Comparison of ENCODE assay signal across 28 mouse cellular contexts in the genomic region with DNA sequence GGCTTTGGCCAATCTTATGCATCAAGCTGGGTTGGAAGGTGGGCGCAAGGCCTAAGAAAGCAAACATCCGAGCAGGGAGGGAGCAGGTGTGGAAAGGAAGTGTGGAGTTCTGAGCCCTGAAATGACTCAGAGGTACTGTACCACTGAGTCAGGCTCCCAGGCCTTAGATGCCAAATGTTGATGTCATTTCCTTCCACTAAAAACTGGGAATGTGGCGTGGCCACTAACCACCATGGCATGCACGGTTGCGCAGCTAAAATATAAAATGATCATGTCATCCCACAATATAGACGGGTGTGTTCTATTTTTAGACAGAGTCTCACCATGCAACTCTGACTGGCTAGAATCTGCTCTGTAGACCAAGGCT. TPM values are rescaled to one million over a fixed set of nuclear protein-coding genes. Genes with fewer than 3 reads are reported as not detected.
A peak's percentile ranks its signal among the peaks of the same experiment; 100 is the strongest.
DNase-seq lines count a peak whose midpoint lies in the region; ATAC-seq and TF ChIP-seq lines count a peak whose summit lies in the region.
"Had no signal": no experiment of that assay in that cellular context is flagged by ENCODE, and none has a peak within 500 bp of the region (broad histone marks: within the 10 kb centered on the region; RNA-seq: fewer than 3 reads in every experiment).

No protein-coding gene starts in this region.

- H3K4me2 ChIP-seq in hindbrain, embryonic 15.5 days, result no peak overlapping the region
- H3K4me2 ChIP-seq in midbrain, embryonic 16.5 days (ENCODE audit: low read length), result no peak overlapping the region
- peak overlapping the region; percentile 30 for H3K4me2 ChIP-seq in myocyte (ENCODE audit: low read depth)
- H3K4me2 ChIP-seq: embryonic facial prominence, embryonic 15.5 days; heart, embryonic 13.5 days; limb, embryonic 12.5 days; liver, embryonic 11.5 days had no signal

- H3K27ac ChIP-seq in hindbrain, embryonic 15.5 days (replicated peaks), result no peak overlapping the region
- H3K27ac ChIP-seq in hindbrain, embryonic 10.5 days, result no peak overlapping the region
- no peak overlapping the region for H3K27ac ChIP-seq in midbrain, embryonic 16.5 days (ENCODE audit: low read length)
- H3K27ac ChIP-seq in midbrain, embryonic 10.5 days (replicated peaks), result no peak overlapping the region
- H3K27ac ChIP-seq: embryonic facial prominence, embryonic 15.5 days; forebrain, embryonic 10.5 days; heart, embryonic 13.5 days; limb, embryonic 12.5 days had no signal

- no peak overlapping the region for H3K4me3 ChIP-seq in hindbrain, embryonic 15.5 days
- no peak overlapping the region for H3K4me3 ChIP-seq in hindbrain, embryonic 10.5 days
- H3K4me3 ChIP-seq in midbrain, embryonic 16.5 days (ENCODE audit: low read depth, low read length), result no peak overlapping the region
- no peak overlapping the region for H3K4me3 ChIP-seq in midbrain, embryonic 10.5 days
- H3K4me3 ChIP-seq in myocyte, result no peak overlapping the region
- H3K4me3 ChIP-seq: embryonic facial prominence, embryonic 15.5 days; forebrain, embryonic 10.5 days; heart, embryonic 13.5 days; limb, embryonic 12.5 days; megakaryocyte, embryonic 14.5 days had no signal

- no peaks in the 10 kb centered on the region for H3K27me3 ChIP-seq in hindbrain, embryonic 15.5 days
- no peaks in the 10 kb centered on the region for H3K27me3 ChIP-seq in hindbrain, embryonic 10.5 days (ENCODE audit: insufficient read depth, poor library complexity, severe bottlenecking)
- no peaks in the 10 kb centered on the region for H3K27me3 ChIP-seq in midbrain, embryonic 16.5 days (ENCODE audit: control insufficient read depth, insufficient read depth, low read depth, low read length)
- no peaks in the 10 kb centered on the region for H3K27me3 ChIP-seq in midbrain, embryonic 10.5 days (ENCODE audit: low read depth, poor library complexity, severe bottlenecking)
- H3K27me3 ChIP-seq in myocyte (ENCODE audit: control insufficient read depth, insufficient read depth, insufficient read length), result no peaks in the 10 kb centered on the region
- H3K27me3 ChIP-seq: embryonic facial prominence, embryonic 15.5 days; heart, embryonic 13.5 days; limb, embryonic 12.5 days had no signal

- ATAC-seq in hindbrain, embryonic 15.5 days (ENCODE audit: low FRiP score, low read depth), result 0 out of 2 replicates have a peak, but pooled peaks have one; percentile 13
- ATAC-seq in midbrain, embryonic 16.5 days, result peak; percentile 26; the same call in 1 of the 2 replicates

- H3K9ac ChIP-seq in hindbrain, embryonic 15.5 days, result no peak overlapping the region
- H3K9ac ChIP-seq in midbrain, embryonic 16.5 days (ENCODE audit: low read depth, low read length), result no peak overlapping the region
- H3K9ac ChIP-seq: embryonic facial prominence, embryonic 15.5 days; heart, embryonic 13.5 days; limb, embryonic 12.5 days; liver, postnatal 0 days had no signal

- TF ChIP-seq POLR2A in myocyte (IDR thresholded peaks at IDR 0.05; ENCODE audit: insufficient read length, low read depth), result no peak

- H3ac ChIP-seq in myocyte (ENCODE audit: control insufficient read depth, insufficient read length), result no peak overlapping the region

- DNase-seq in hindbrain, embryonic 10.5 days (ENCODE audit: low spot score), result no peak
- DNase-seq in midbrain, embryonic 10.5 days (ENCODE audit: low spot score), result no peak
- DNase-seq in NIH3T3 (ENCODE audit: low read depth), result peak; percentile 87
- no peak for DNase-seq in left cerebral cortex, postnatal 36 days (ENCODE audit: low spot score in 2 of 2)

- no peaks in the 10 kb centered on the region for H3K79me2 ChIP-seq in myocyte (ENCODE audit: control insufficient read depth, insufficient read depth)

- no peaks in the 10 kb centered on the region for H3K9me3 ChIP-seq in hindbrain, embryonic 15.5 days
- H3K9me3 ChIP-seq in hindbrain, embryonic 10.5 days, result 0 out of 2 replicates have a peak, but pooled peaks cover 3% of the 10 kb centered on the region
- H3K9me3 ChIP-seq in midbrain, embryonic 16.5 days (replicated peaks; ENCODE audit: control insufficient read depth, low read length, poor library complexity, severe bottlenecking), result peaks cover 3% of the 10 kb centered on the region
- peaks cover 20% of the 10 kb centered on the region for H3K9me3 ChIP-seq in midbrain, embryonic 10.5 days (replicated peaks)
- H3K9me3 ChIP-seq: embryonic facial prominence, embryonic 15.5 days; megakaryocyte, embryonic 14.5 days had no signal

- intact Hi-C loops in left cerebral cortex, postnatal 36 days (cut with DNase I), result no loop called here

- peaks cover 31% of the 10 kb centered on the region for H3K36me3 ChIP-seq in hindbrain, embryonic 15.5 days
- H3K36me3 ChIP-seq in hindbrain, embryonic 10.5 days, result peaks cover 32% of the 10 kb centered on the region
- H3K36me3 ChIP-seq in midbrain, embryonic 16.5 days (ENCODE audit: control insufficient read depth, insufficient read depth, low read length), result peaks cover 17% of the 10 kb centered on the region
- H3K36me3 ChIP-seq in midbrain, embryonic 10.5 days, result peaks cover 72% of the 10 kb centered on the region
- peaks cover 53% of the 10 kb centered on the region for H3K36me3 ChIP-seq in myocyte (ENCODE audit: control insufficient read depth, insufficient read depth)

- 88% methylated on average over 6 of the region's 6 CpGs for WGBS in hindbrain, embryonic 15.5 days
- 88% methylated on average over 6 of the region's 6 CpGs for WGBS in hindbrain, embryonic 10.5 days
- 91% methylated on average over 6 of the region's 6 CpGs for WGBS in midbrain, embryonic 16.5 days
- WGBS in midbrain, embryonic 10.5 days, result 86% methylated on average over 6 of the region's 6 CpGs

- no peaks in the 10 kb centered on the region for H3K4me1 ChIP-seq in hindbrain, embryonic 15.5 days (replicated peaks)
- H3K4me1 ChIP-seq in hindbrain, embryonic 10.5 days (replicated peaks), result no peaks in the 10 kb centered on the region
- H3K4me1 ChIP-seq in midbrain, embryonic 16.5 days (ENCODE audit: control insufficient read depth, insufficient read depth, low read length), result no peaks in the 10 kb centered on the region
- no peaks in the 10 kb centered on the region for H3K4me1 ChIP-seq in midbrain, embryonic 10.5 days
- H3K4me1 ChIP-seq: embryonic facial prominence, embryonic 15.5 days; forebrain, embryonic 10.5 days; heart, embryonic 13.5 days; limb, embryonic 12.5 days had no signal

TF ChIP-seq in myocyte, 11 proteins besides CTCF, POLR2A, EP300 and RAD21 (continues in another document):
- no peak for TF ChIP-seq E2F4 (IDR thresholded peaks at IDR 0.05; ENCODE audit: insufficient read depth)
- peak in 2 of 3 experiments; percentile 72 to 84 for TF ChIP-seq MYOD1 (IDR thresholded peaks at IDR 0.05; ENCODE audit: control insufficient read depth in 1 of 3, insufficient read length in 2 of 3, low read depth in 2 of 3)
- no peak for TF ChIP-seq USF1 (IDR thresholded peaks at IDR 0.05; ENCODE audit: low read depth)
- no peak for TF ChIP-seq REST (IDR thresholded peaks at IDR 0.05; ENCODE audit: insufficient read depth, insufficient read length)
- no peak for TF ChIP-seq MAX (IDR thresholded peaks at IDR 0.05; ENCODE audit: low read depth)
- TF ChIP-seq SRF (IDR thresholded peaks at IDR 0.05; ENCODE audit: control insufficient read depth, insufficient read length, low read depth), result no peak
- peak in 2 of 3 experiments; percentile 13 to 57 for TF ChIP-seq MYOG (IDR thresholded peaks at IDR 0.05; ENCODE audit: control insufficient read depth in 1 of 3, insufficient read depth in 1 of 3, insufficient read length in 2 of 3, low read depth in 2 of 3)
- no peak for TF ChIP-seq POLR2AphosphoS2 (IDR thresholded peaks at IDR 0.05; ENCODE audit: insufficient read length, low read depth)

RNA-seq across cellular contexts. Expression of gene Pvr, which starts 9.7 kb away (rescaled TPM):
- polyA plus RNA-seq in hindbrain, embryonic 15.5 days (2015; fragmentation: Nextera tagmentation; extraction: Ambion mirVana), result 9.6 and 10.0 TPM in 2 replicates
- polyA plus RNA-seq in hindbrain, embryonic 10.5 days (2016; fragmentation: Nextera tagmentation; extraction: Ambion mirVana), result 4.4 and 5.4 TPM in 2 replicates
- polyA plus RNA-seq in midbrain, embryonic 16.5 days (2015; fragmentation: Nextera tagmentation; extraction: Ambion mirVana), result 9.3 and 11.5 TPM in 2 replicates
- polyA plus RNA-seq in midbrain, embryonic 10.5 days (2016; fragmentation: Nextera tagmentation; extraction: Ambion mirVana), result 7.4 and 7.5 TPM in 2 replicates
- 39.7 TPM for polyA plus RNA-seq in myocyte (2012; fragmentation: generic; extraction: Trizol)
- total RNA-seq in left cerebral cortex, postnatal 36 days (2021), result 10 to 100 TPM; 10.7 to 12.0 TPM

RNA-seq across cellular contexts. Expression of gene Ceacam19, which starts 23.5 kb away (rescaled TPM):
- not detected in 2 replicates for polyA plus RNA-seq in hindbrain, embryonic 15.5 days (2015; fragmentation: Nextera tagmentation; extraction: Ambion mirVana)
- polyA plus RNA-seq in hindbrain, embryonic 10.5 days (2016; fragmentation: Nextera tagmentation; extraction: Ambion mirVana), result not detected in 2 replicates
- not detected in 2 replicates for polyA plus RNA-seq in midbrain, embryonic 16.5 days (2015; fragmentation: Nextera tagmentation; extraction: Ambion mirVana)
- not detected in 2 replicates for polyA plus RNA-seq in midbrain, embryonic 10.5 days (2016; fragmentation: Nextera tagmentation; extraction: Ambion mirVana)
- 0.01 TPM for polyA plus RNA-seq in myocyte (2012; fragmentation: generic; extraction: Trizol)
- not detected for total RNA-seq in left cerebral cortex, postnatal 36 days (2021)
- total RNA-seq: adrenal gland, adult 18-20 months; adrenal gland, postnatal 4 days; common myeloid progenitor, adult 5-6 weeks; gastrocnemius, postnatal 10 days; granulocyte monocyte progenitor cell, adult 5-6 weeks; heart, postnatal 25 days; layer of hippocampus, adult 8-10 months; layer of hippocampus, postnatal 36 days; left cerebral cortex, postnatal 10 days had no signal
- polyA plus RNA-seq: forebrain, embryonic 10.5 days; forebrain, embryonic 16.5 days; heart, embryonic 13.5 days; intestine, embryonic 14.5 days; kidney, embryonic 14.5 days; limb, embryonic 12.5 days; liver, embryonic 11.5 days; liver, postnatal 0 days; midbrain, postnatal 0 days; testis, adult 2 months had no signal

RNA-seq across cellular contexts. Expression of gene Igsf23, which starts 39.3 kb away (rescaled TPM):
- polyA plus RNA-seq in hindbrain, embryonic 15.5 days (2015; fragmentation: Nextera tagmentation; extraction: Ambion mirVana), result not detected in 2 replicates
- polyA plus RNA-seq in hindbrain, embryonic 10.5 days (2016; fragmentation: Nextera tagmentation; extraction: Ambion mirVana), result 0.21 and 0.41 TPM in 2 replicates
- not detected in 2 replicates for polyA plus RNA-seq in midbrain, embryonic 16.5 days (2015; fragmentation: Nextera tagmentation; extraction: Ambion mirVana)
- polyA plus RNA-seq in midbrain, embryonic 10.5 days (2016; fragmentation: Nextera tagmentation; extraction: Ambion mirVana), result 0.54 TPM in 1 of 2 replicates, not detected in the other
- polyA plus RNA-seq in myocyte (2012; fragmentation: generic; extraction: Trizol), result 0.11 TPM
- not detected for total RNA-seq in left cerebral cortex, postnatal 36 days (2021)
- total RNA-seq: adrenal gland, adult 18-20 months; gastrocnemius, postnatal 10 days; layer of hippocampus, postnatal 36 days; left cerebral cortex, postnatal 10 days; midbrain, postnatal 0 days had no signal
- polyA plus RNA-seq: forebrain, embryonic 10.5 days; forebrain, embryonic 16.5 days; kidney, embryonic 14.5 days; midbrain, postnatal 0 days had no signal

RNA-seq across cellular contexts. Expression of gene Ceacam16, which starts 50.2 kb away (rescaled TPM):
- polyA plus RNA-seq in hindbrain, embryonic 15.5 days (2015; fragmentation: Nextera tagmentation; extraction: Ambion mirVana), result 0.92 and 2.0 TPM in 2 replicates
- not detected in 2 replicates for polyA plus RNA-seq in hindbrain, embryonic 10.5 days (2016; fragmentation: Nextera tagmentation; extraction: Ambion mirVana)
- 1.6 and 1.8 TPM in 2 replicates for polyA plus RNA-seq in midbrain, embryonic 16.5 days (2015; fragmentation: Nextera tagmentation; extraction: Ambion mirVana)
- polyA plus RNA-seq in midbrain, embryonic 10.5 days (2016; fragmentation: Nextera tagmentation; extraction: Ambion mirVana), result not detected in 2 replicates
- 0.02 TPM for polyA plus RNA-seq in myocyte (2012; fragmentation: generic; extraction: Trizol)
- total RNA-seq in left cerebral cortex, postnatal 36 days (2021), result not detected
- total RNA-seq: adrenal gland, adult 18-20 months; common myeloid progenitor, adult 5-6 weeks; gastrocnemius, postnatal 10 days; granulocyte monocyte progenitor cell, adult 5-6 weeks; layer of hippocampus, adult 8-10 months; layer of hippocampus, postnatal 36 days; left cerebral cortex, postnatal 10 days; midbrain, postnatal 0 days had no signal
- polyA plus RNA-seq: embryonic facial prominence, embryonic 15.5 days; forebrain, embryonic 10.5 days; intestine, embryonic 14.5 days; kidney, embryonic 14.5 days; limb, embryonic 12.5 days; liver, embryonic 11.5 days; liver, postnatal 0 days had no signal

RNA-seq across cellular contexts. Expression of gene Ceacam20, which starts 53.9 kb away (rescaled TPM):
- polyA plus RNA-seq in hindbrain, embryonic 15.5 days (2015; fragmentation: Nextera tagmentation; extraction: Ambion mirVana), result not detected in 2 replicates
- not detected in 2 replicates for polyA plus RNA-seq in hindbrain, embryonic 10.5 days (2016; fragmentation: Nextera tagmentation; extraction: Ambion mirVana)
- polyA plus RNA-seq in midbrain, embryonic 16.5 days (2015; fragmentation: Nextera tagmentation; extraction: Ambion mirVana), result not detected in 2 replicates
- not detected in 2 replicates for polyA plus RNA-seq in midbrain, embryonic 10.5 days (2016; fragmentation: Nextera tagmentation; extraction: Ambion mirVana)
- polyA plus RNA-seq in myocyte (2012; fragmentation: generic; extraction: Trizol), result not detected
- total RNA-seq in left cerebral cortex, postnatal 36 days (2021), result not detected
- total RNA-seq: adrenal gland, adult 18-20 months; adrenal gland, postnatal 4 days; common myeloid progenitor, adult 5-6 weeks; gastrocnemius, postnatal 10 days; granulocyte monocyte progenitor cell, adult 5-6 weeks; heart, postnatal 25 days; layer of hippocampus, adult 8-10 months; layer of hippocampus, postnatal 36 days; left cerebral cortex, postnatal 10 days; midbrain, postnatal 0 days had no signal
- polyA plus RNA-seq: embryonic facial prominence, embryonic 15.5 days; forebrain, embryonic 10.5 days; forebrain, embryonic 16.5 days; heart, embryonic 13.5 days; kidney, embryonic 14.5 days; limb, embryonic 12.5 days; liver, embryonic 11.5 days; liver, postnatal 0 days; midbrain, postnatal 0 days had no signal
